Mouse (Mus musculus): ENCODE data around the gene Mgll.

The Mgll gene

GRCm38 (mm10) chr6:88844901-88845565 is 120.8 kb downstream of the Mgll start:
- no peak for DNase-seq (ENCODE audit: low spot score)

DNA sequence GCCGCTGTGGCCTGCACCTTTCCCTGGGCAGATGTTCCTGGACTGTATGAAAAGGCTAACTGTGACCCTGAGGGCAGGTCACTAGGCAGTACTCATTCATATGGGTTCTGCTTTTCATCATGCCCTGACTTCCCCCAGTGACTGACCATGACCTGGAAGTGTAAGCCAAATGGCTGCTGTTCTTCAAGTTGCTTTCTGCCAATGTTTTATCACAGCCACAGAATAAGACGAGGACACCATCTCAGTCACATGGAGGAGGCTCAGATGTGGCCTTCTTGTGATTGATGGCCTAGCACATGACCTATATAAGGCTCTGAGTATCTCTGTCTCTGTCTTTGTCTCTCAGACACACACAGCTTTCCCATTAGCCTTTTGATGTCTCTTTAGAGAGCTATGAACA is 123.4 kb downstream of the Mgll start:
- DNase-seq (ENCODE audit: low spot score) = no peak

- DNase-seq (ENCODE audit: low spot score) = no peak
Measured at GRCm38 (mm10) chr6:88849270-88849669, 125.1 kb downstream of the Mgll start.

DNA sequence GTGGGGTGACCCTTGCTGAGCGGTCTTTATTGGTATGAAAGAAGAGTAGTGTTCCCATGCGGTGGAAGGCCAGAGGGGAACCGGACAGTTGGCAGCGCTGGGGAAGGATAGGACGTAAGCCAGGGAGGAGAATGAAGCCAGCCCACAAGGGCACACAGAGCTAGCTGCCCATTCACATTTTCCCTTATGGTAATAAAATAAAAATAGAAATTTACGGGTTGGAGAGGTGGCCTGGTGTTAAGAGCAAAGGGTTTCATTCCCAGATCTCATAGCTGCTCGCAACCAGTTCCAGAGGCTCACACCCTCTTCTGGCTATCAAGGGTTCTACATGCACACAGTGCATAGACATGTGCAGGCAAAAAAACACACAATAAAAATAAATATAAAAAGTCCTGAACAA is 125.8 kb downstream of the Mgll start:
- no peak for DNase-seq (ENCODE audit: low spot score)

DNA sequence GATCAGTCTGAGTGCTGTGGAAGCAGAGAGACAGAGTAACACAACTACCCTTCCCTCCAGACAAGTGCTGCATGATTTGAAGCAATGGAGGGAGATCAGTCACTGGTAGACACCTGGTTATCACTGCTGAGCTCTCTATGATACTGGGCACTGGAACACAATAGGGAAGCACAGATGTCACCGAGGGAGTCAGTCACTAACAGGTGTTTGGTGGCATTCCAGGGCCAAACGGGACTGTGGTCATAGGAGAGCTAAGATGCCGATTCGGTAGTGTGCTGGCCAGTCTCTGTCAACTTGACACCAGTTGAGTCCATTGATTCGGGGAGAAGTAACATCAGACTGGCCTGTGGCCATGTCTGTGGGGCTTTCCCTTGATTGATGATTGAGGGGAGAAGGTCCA is 130.3 kb downstream of the Mgll start:
- no peak for DNase-seq (ENCODE audit: low spot score)

- DNase-seq (ENCODE audit: low spot score) = peak; percentile 69
Measured at GRCm38 (mm10) chr6:88855636-88856035, 131.4 kb downstream of the Mgll start.

- no peak for DNase-seq (ENCODE audit: low spot score)
Measured at GRCm38 (mm10) chr6:88857249-88857648, 133.0 kb downstream of the Mgll start.

- no peak for DNase-seq (ENCODE audit: low spot score)
Measured at GRCm38 (mm10) chr6:88857830-88858229, 133.6 kb downstream of the Mgll start.

DNA sequence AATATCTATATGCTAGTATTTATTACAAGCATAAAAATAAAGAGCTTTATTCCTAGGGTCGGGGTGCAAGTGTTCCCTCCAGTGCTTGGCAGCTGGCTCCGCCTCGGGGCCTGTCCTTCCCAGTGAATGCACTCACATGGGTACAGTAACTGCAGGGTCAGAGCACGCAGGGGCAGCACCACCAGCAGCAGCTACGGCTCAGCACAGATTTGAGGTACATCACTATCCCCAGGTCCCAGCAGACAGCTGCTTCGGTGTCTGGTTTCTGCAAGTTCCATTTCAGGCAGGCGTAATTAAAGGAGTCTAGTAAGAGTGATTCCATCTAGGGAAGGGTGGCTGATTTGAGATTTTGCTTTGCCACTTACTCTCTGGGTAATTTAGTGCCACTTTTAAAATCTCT is 134.1 kb downstream of the Mgll start:
- DNase-seq (ENCODE audit: low spot score) = no peak

DNA sequence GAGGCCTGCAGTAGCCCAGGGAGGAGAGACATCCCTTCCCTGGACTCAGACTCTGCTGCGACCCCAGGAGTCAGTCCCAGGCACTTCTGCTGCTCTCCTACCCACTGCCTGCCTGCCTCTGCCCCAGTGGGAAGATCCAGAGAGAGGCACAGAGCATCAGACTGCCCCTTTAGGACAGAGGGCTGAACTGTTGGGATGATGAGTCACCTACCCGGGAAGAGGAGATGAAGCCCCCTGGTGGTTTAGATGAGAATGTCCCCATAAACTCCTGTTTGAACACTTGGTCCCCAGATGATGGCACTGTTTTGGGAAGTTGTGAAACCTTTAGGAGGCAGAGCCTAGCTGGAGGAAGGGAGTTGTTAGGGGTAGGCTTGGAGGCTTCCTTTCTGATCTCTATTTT is 136.7 kb downstream of the Mgll start:
- DNase-seq (ENCODE audit: low spot score) = peak; percentile 55

GRCm38 (mm10) chr6:88865704-88866103 is 141.5 kb downstream of the Mgll start:
- no peak for DNase-seq (ENCODE audit: low spot score)

DNA sequence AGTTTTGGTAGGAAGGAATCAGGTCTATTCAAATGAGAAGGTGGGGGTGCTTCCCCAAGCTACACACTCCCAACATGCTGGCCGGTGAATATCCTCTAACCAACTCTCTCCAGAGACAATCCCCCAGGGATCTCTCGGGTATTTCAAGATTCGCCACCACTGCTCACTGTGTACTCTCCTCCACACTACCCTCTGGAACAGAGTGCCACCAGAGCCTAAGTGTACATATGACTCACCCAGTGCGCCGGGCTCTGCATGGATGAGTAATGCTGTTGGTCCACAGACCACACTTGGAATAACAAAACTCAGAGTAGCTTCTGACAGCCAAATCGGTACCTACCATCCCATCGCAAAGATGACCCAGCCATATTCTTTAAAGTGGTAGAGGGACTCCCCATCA is 145.2 kb downstream of the Mgll start:
- peak; percentile 50 for DNase-seq (ENCODE audit: low spot score)

DNA sequence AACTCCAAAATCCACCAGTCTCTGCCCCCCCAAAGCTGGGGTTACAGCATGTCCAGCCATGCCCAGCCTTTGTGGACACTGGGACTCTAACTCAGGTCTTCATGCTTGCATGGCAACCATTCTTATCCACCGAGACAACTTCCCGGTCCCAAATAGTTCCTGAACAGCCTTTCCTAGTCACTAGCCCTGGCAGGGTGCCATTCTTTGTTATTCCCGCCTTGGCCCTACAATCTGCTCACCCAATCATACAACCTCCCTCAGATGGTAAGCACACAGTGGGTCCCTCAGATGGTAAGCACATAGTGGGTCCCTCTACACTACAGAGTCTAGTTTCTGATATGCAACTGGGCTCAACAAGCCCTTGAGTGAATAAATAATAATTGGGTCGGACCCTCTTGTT is 146.4 kb downstream of the Mgll start:
- no peak for DNase-seq (ENCODE audit: low spot score)

- DNase-seq (ENCODE audit: low spot score) = no peak
Measured at GRCm38 (mm10) chr6:88871546-88871945, 147.3 kb downstream of the Mgll start.

GRCm38 (mm10) chr6:88872811-88873210 is 148.6 kb downstream of the Mgll start:
- DNase-seq (ENCODE audit: low spot score) = no peak

- no peak for DNase-seq (ENCODE audit: low spot score)
Measured at GRCm38 (mm10) chr6:88873965-88874867, 150.0 kb downstream of the Mgll start.

DNA sequence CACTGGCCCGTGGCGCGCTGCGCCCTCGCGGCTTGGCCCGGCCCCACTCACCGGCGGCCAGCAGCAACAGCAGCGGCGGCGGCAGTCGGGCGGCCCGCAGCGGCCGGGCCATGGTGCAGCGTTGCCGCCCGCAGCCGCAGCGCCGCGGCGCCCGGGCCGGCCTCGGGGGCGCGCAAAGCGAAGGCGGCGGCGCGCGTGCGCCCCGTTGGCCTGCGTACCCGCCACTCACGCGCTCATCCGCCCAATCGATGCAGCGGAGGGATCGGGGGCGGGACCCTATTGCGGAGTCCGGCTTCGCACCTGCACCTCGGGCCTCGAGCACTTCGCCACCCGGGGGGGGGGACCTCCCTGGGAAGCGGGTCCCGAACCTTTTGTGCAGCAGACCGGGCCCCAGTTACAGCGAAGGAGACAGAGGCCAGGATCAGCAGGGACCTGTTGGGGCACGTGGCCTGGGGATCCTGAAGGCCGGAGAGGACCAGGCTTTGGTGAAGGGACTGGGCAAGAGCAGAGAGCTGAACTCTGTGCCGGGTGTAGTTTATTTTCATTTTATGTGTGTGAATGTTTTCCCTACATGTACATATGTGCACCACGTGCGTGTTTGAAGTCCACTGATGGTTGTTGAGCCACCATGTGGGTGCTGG is 150.8 kb downstream of the Mgll start, which contains the start of gene Podxl2:
Gene Podxl2, minus strand, starts transcription at position 177 of the 641 bp plus-strand sequence.
- peak; percentile 69 for DNase-seq (ENCODE audit: low spot score)

All from urinary bladder, postnatal 14 days (tissue).